Mouse (Mus musculus) urinary bladder, postnatal 10 days (tissue): ENCODE data around the gene Tbata.

Experiments
- DNase-seq: peaks from one replicate; pipeline ENCODE4 v3.0.0; 2022; ENCODE audit warnings: low spot score

The Tbata gene

GRCm38 (mm10) chr10:61211105-61211504 is 39.4 kb downstream of the Tbata start:
- no peak for DNase-seq

- no peak for DNase-seq
Observed at GRCm38 (mm10) chr10:61211743-61212142, 40.0 kb downstream of the Tbata start.

DNA sequence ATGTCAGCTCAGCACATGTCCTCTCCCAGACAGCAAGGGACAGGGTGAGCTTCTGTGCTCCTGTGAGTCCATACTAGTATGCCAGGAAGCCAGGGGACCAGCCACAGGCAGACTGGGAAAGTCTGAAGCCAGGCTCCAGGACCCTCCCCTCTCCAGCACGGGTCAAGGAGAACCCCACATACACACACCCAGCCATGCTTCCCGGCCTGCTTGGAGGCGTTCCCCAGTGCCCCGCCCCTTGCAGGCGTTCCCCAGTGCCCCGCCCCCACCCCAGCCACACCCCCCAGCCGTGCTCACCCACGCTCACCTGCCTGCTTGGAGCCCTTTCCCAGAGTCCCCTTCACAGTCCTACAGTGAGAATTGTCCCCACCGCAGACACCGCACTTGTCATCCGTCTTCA is 41.1 kb downstream of the Tbata start:
- no peak for DNase-seq

- no peak for DNase-seq
Observed at GRCm38 (mm10) chr10:61215658-61216057, 43.9 kb downstream of the Tbata start.

GRCm38 (mm10) chr10:61216163-61216562 is 44.4 kb downstream of the Tbata start:
- DNase-seq = no peak

DNA sequence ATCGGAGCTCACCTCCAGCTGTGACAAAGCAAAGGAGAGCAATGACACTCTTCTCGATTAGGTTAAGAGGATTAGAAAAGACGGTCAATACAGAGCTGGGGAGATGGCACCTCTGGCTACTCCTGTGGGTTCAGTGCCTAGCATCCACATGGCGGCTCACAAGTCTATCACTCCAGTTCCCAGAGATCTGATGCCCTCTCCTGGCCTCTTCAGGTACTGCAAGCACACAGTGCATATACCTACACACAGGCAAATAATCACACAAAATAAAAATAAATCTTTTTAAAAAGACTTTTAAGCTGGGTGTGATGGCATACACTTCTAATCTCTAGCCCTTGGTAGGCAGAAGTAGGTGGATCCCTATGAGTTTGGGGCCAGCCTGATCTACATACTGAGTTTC is 47.6 kb downstream of the Tbata start:
- DNase-seq = no peak

GRCm38 (mm10) chr10:61225694-61226093 is 53.9 kb downstream of the Tbata start:
- no peak for DNase-seq

DNA sequence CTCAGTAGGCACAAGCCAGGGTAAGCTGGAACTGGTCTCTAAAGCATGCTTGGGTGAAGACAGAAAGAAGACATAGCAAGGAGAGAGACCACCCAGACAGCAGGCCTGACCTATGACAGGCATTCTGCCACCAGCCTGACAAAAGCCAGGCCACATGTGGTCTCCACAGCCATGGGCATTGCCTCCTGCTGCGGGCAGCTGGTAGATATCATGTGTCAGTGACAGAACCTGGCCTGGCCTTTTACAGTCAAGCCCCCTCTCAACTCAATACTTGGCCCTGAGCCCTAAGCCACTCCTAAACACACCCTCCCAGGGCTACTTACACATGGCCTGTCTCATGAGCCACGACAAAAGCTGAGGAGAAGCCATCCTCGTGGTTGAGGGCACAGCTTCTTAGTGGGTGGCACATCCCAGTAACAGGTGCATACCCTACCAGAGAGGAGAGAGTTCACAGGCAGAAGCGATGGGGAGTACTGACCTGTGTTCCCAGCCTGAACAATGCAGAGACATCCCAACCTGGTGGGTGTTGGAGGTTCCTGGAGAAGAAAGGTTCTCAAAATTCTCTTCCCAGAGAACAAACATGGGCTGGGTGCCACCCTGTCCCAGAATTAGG is 55.1 kb downstream of the Tbata start:
- DNase-seq = no peak

GRCm38 (mm10) chr10:61231756-61232155 is 60.0 kb downstream of the Tbata start:
- no peak for DNase-seq

GRCm38 (mm10) chr10:61232858-61233567 is 61.3 kb downstream of the Tbata start:
- no peak for DNase-seq

- DNase-seq = no peak
Observed at GRCm38 (mm10) chr10:61234319-61234718, 62.6 kb downstream of the Tbata start.

GRCm38 (mm10) chr10:61235677-61236267 is 64.0 kb downstream of the Tbata start:
- DNase-seq = no peak

GRCm38 (mm10) chr10:61236683-61237390 is 65.1 kb downstream of the Tbata start:
- DNase-seq = no peak

DNA sequence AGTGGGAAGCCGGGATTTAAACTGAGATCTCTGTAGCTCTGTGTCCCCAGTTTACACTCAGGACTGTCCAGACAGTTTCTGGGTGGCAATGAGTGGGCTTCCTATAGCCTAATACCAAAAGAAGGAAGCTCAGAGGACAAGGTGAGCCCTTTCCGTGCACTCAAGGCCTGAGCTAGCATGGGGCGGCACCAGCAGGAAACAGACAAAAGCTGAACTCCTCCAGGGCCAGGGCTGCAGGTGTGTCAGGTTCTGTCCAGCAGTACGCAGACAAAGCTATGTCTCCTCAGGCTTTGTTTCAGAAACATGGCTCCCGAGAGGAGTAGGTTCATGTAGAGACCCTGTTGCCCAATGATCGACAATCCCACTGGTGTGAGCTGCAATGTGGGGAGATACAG is 65.6 kb downstream of the Tbata start:
- no peak for DNase-seq
